Mouse (Mus musculus) lung, postnatal 14 days (tissue): ENCODE data around the gene Gm42674.

ENCODE experiments used
- DNase-seq: peaks from one replicate; pipeline ENCODE4 v3.0.0; 2021

Gm42674 gene

GRCm38 (mm10) chr3:90626266-90627021 is 24.7 kb downstream of the Gm42674 start:
- no peak for DNase-seq

GRCm38 (mm10) chr3:90627366-90627765 is 25.7 kb downstream of the Gm42674 start:
- DNase-seq, result no peak

- DNase-seq, result no peak
Observed at GRCm38 (mm10) chr3:90627807-90628206, 26.1 kb downstream of the Gm42674 start.

GRCm38 (mm10) chr3:90629298-90629697 is 27.6 kb downstream of the Gm42674 start:
- DNase-seq, result no peak

GRCm38 (mm10) chr3:90631984-90632383 is 30.3 kb downstream of the Gm42674 start:
- DNase-seq, result no peak

- no peak for DNase-seq
Observed at GRCm38 (mm10) chr3:90638511-90639275, 37.0 kb downstream of the Gm42674 start.

- DNase-seq, result peak; percentile 48
Observed at GRCm38 (mm10) chr3:90639511-90640154, 37.9 kb downstream of the Gm42674 start.

- DNase-seq, result no peak
Observed at GRCm38 (mm10) chr3:90640981-90641380, 39.3 kb downstream of the Gm42674 start.

GRCm38 (mm10) chr3:90644220-90644619 is 42.5 kb downstream of the Gm42674 start:
- DNase-seq, result peak; percentile 70

GRCm38 (mm10) chr3:90647291-90647690 is 45.6 kb downstream of the Gm42674 start:
- DNase-seq, result no peak

- DNase-seq, result no peak
Observed at GRCm38 (mm10) chr3:90648981-90649380, 47.3 kb downstream of the Gm42674 start.

GRCm38 (mm10) chr3:90649832-90650231 is 48.1 kb downstream of the Gm42674 start:
- no peak for DNase-seq

- peak; percentile 82 for DNase-seq
Observed at GRCm38 (mm10) chr3:90652878-90653508, 51.3 kb downstream of the Gm42674 start.

GRCm38 (mm10) chr3:90653717-90654116 is 52.0 kb downstream of the Gm42674 start, which contains the start of gene S100a7a:
S100a7a (plus strand) TSS chr3:90654017.
- DNase-seq, result no peak
